Mouse (Mus musculus) embryonic facial prominence, embryonic 11.5 days (tissue): ENCODE data around the gene Gabbr2. TPM values are rescaled to one million over a fixed set of nuclear protein-coding genes. Genes with fewer than 3 reads are reported as not detected.
"Not testable (repeated sequence)": the region's sequence is repeated elsewhere in the genome, so short reads cannot be mapped to it uniquely, and the experiment has no call there.

ENCODE experiments used
- ATAC-seq: fragments of 200-750 bp; cut with Nextera tagmentation; replicated peaks from 2 replicates; pipeline ENCODE4 v1.8.0; 2017; ENCODE audit warnings: low read depth; ENCODE audit not compliant: insufficient number of reproducible peaks, low FRiP score, low TSS enrichment
- DNase-seq: peaks from one replicate; pipeline ENCODE4 v3.0.0-alpha.2; 2015; ENCODE audit warnings: low spot score
- H3K27ac ChIP-seq: fragments of 300-500 bp; sonication (generic); replicated peaks from 2 replicates; pipeline ENCODE4 v1.5.1; 2014; ENCODE audit warnings: mild to moderate bottlenecking, low read depth, low read length, control low read depth
- H3K27me3 ChIP-seq: fragments of 300-500 bp; sonication (generic); 2 replicates; pipeline ENCODE4 v1.6.1; 2014; ENCODE audit warnings: mild to moderate bottlenecking, low read length, moderate library complexity, mixed read lengths; ENCODE audit not compliant: control insufficient read depth, insufficient read depth
- H3K36me3 ChIP-seq: fragments of 300-500 bp; sonication (generic); replicated peaks from 2 replicates; pipeline ENCODE4 v1.6.1; 2014; ENCODE audit warnings: low read depth, mild to moderate bottlenecking, low read length, moderate library complexity, mixed read lengths; ENCODE audit not compliant: control insufficient read depth, insufficient read depth
- H3K4me1 ChIP-seq: fragments of 300-500 bp; sonication (generic); 2 replicates; pipeline ENCODE4 v1.6.1; 2014; ENCODE audit warnings: low read length, mixed read lengths; ENCODE audit not compliant: control insufficient read depth, insufficient read depth
- H3K4me2 ChIP-seq: fragments of 300-500 bp; sonication (generic); 2 replicates; pipeline ENCODE4 v1.6.1; 2014; ENCODE audit warnings: low read depth, mild to moderate bottlenecking, control low read depth, low read length, moderate library complexity
- H3K4me3 ChIP-seq: fragments of 300-500 bp; sonication (generic); 2 replicates; pipeline ENCODE4 v1.5.1; 2014; ENCODE audit warnings: low read depth, low read length, control low read depth
- H3K9ac ChIP-seq: fragments of 300-500 bp; sonication (generic); replicated peaks from 2 replicates; pipeline ENCODE4 v1.6.1; 2014; ENCODE audit warnings: mild to moderate bottlenecking, control low read depth, low read length
- H3K9me3 ChIP-seq: fragments of 300-500 bp; sonication (generic); replicated peaks from 2 replicates; pipeline ENCODE4 v1.6.1; 2016; ENCODE audit warnings: mild to moderate bottlenecking, low read length, inconsistent platforms, mixed read lengths; ENCODE audit not compliant: control insufficient read depth
- WGBS: fragments of 180-500 bp; shearing (Covaris S2); extraction: QIAGEN DNeasy Blood & Tissue Kit; methylation state at CpG from one replicate; pipeline ENCODE4 v1.1.7; 2014; 5-methylcytosine and 5-hydroxymethylcytosine counted together
- polyA plus RNA-seq: library from polyadenylated mRNA; unstranded; fragments of >200 nt; fragmentation: Nextera tagmentation; extraction: Ambion mirVana; gene quantifications from 2 replicates; pipeline ENCODE4 v1.2.1, GENCODE M21; 2014

The Gabbr2 gene
- polyA plus RNA-seq, 1 experiment from 2014 or later: 0.25 TPM

GRCm38 (mm10) chr4:46635702-46636430, 355.8 kb downstream of the Gabbr2 start:
- Histone ChIP-seq H3K27ac (no peak overlapping the region), H3K4me1 (no peaks in the 10 kb centered on the region), H3K36me3 (no peaks in the 10 kb centered on the region), H3K27me3 (no peaks in the 10 kb centered on the region), H3K9ac (no peak overlapping the region), H3K4me3 (no peak overlapping the region), H3K9me3 (no peaks in the 10 kb centered on the region), H3K4me2 (no peak overlapping the region)
- no peak for DNase-seq
- 82% methylated on average over 16 of the region's 16 CpGs for WGBS
- ATAC-seq: no peak

- no peak overlapping the region for H3K4me2 ChIP-seq
- ATAC-seq: no peak
- H3K4me3 ChIP-seq: no peak overlapping the region
- no peak for DNase-seq
- H3K36me3 ChIP-seq: no peaks in the 10 kb centered on the region
- H3K27ac ChIP-seq: no peak overlapping the region
- H3K9ac ChIP-seq: no peak overlapping the region
- H3K27me3 ChIP-seq: no peaks in the 10 kb centered on the region
- no peaks in the 10 kb centered on the region for H3K4me1 ChIP-seq
- 62% methylated on average over 6 of the region's 6 CpGs for WGBS
- no peaks in the 10 kb centered on the region for H3K9me3 ChIP-seq
These were observed 356.8 kb downstream of the Gabbr2 start for GRCm38 (mm10) chr4:46634881-46635280.

- H3K9ac ChIP-seq, DNase-seq, ATAC-seq, H3K36me3 ChIP-seq, H3K9me3 ChIP-seq, H3K4me3 ChIP-seq, H3K27me3 ChIP-seq, H3K27ac ChIP-seq, H3K4me1 ChIP-seq, H3K4me2 ChIP-seq: not testable (repeated sequence)
- WGBS: 66% methylated on average over 6 of the region's 6 CpGs
These were observed 358.1 kb downstream of the Gabbr2 start for GRCm38 (mm10) chr4:46633565-46633964.

- Histone ChIP-seq H3K4me1 (no peaks in the 10 kb centered on the region; the same call in 1 of the 2 replicates), H3K9ac (no peak overlapping the region), H3K27me3 (no peaks in the 10 kb centered on the region), H3K36me3 (no peaks in the 10 kb centered on the region), H3K4me3 (no peak overlapping the region), H3K27ac (no peak overlapping the region), H3K9me3 (no peaks in the 10 kb centered on the region), H3K4me2 (no peak overlapping the region)
- no peak for DNase-seq
- no peak for ATAC-seq
- 78% methylated on average over 2 of the region's 2 CpGs for WGBS
These were observed 359.2 kb downstream of the Gabbr2 start for GRCm38 (mm10) chr4:46632465-46632864.

GRCm38 (mm10) chr4:46630390-46630789, 361.3 kb downstream of the Gabbr2 start:
- WGBS: 56% methylated on average over 9 of the region's 9 CpGs
- Histone ChIP-seq H3K9me3 (no peaks in the 10 kb centered on the region), H3K27me3 (no peaks in the 10 kb centered on the region), H3K9ac (no peak overlapping the region), H3K4me1 (no peaks in the 10 kb centered on the region; the same call in 1 of the 2 replicates), H3K36me3 (no peaks in the 10 kb centered on the region), H3K4me3 (no peak overlapping the region), H3K4me2 (no peak overlapping the region), H3K27ac (no peak overlapping the region)
- DNase-seq: no peak
- no peak for ATAC-seq

- DNase-seq (no peak), ATAC-seq (no peak)
- Histone ChIP-seq H3K4me1 (no peaks in the 10 kb centered on the region; the same call in 1 of the 2 replicates), H3K9me3 (no peaks in the 10 kb centered on the region), H3K9ac (no peak overlapping the region), H3K4me3 (no peak overlapping the region), H3K36me3 (no peaks in the 10 kb centered on the region), H3K27ac (no peak overlapping the region), H3K4me2 (no peak overlapping the region), H3K27me3 (no peaks in the 10 kb centered on the region)
- WGBS: 45% methylated on average over 9 of the region's 9 CpGs
These were observed 362.8 kb downstream of the Gabbr2 start for GRCm38 (mm10) chr4:46628873-46629272.

GRCm38 (mm10) chr4:46628081-46628480, 363.6 kb downstream of the Gabbr2 start:
- DNase-seq (no peak), ATAC-seq (no peak)
- WGBS: 86% methylated on average over 11 of the region's 11 CpGs

GRCm38 (mm10) chr4:46625101-46625500, 366.6 kb downstream of the Gabbr2 start:
- no peaks in the 10 kb centered on the region for H3K9me3 ChIP-seq
- no peaks in the 10 kb centered on the region for H3K27me3 ChIP-seq
- no peak overlapping the region for H3K27ac ChIP-seq
- no peaks in the 10 kb centered on the region for H3K36me3 ChIP-seq
- no peaks in the 10 kb centered on the region; the same call in 1 of the 2 replicates for H3K4me1 ChIP-seq
- no peak for DNase-seq
- WGBS: 88% methylated on average over 10 of the region's 10 CpGs
- H3K4me2 ChIP-seq: no peak overlapping the region
- H3K9ac ChIP-seq: no peak overlapping the region
- H3K4me3 ChIP-seq: no peak overlapping the region
- ATAC-seq: no peak

More at GRCm38 (mm10) chr4:46628081-46628480, 363.6 kb downstream of the Gabbr2 start:
- no peak overlapping the region for H3K4me2 ChIP-seq
- no peaks in the 10 kb centered on the region; the same call in 1 of the 2 replicates for H3K4me1 ChIP-seq
- no peak overlapping the region for H3K4me3 ChIP-seq
- no peaks in the 10 kb centered on the region for H3K9me3 ChIP-seq
- no peaks in the 10 kb centered on the region for H3K27me3 ChIP-seq
- no peak overlapping the region for H3K27ac ChIP-seq
- no peak overlapping the region for H3K9ac ChIP-seq
- no peaks in the 10 kb centered on the region for H3K36me3 ChIP-seq
